Mouse (Mus musculus) olfactory bulb, adult 2 months (tissue): ENCODE measurements around the gene Tmem201. TPM values are rescaled to one million over a fixed set of nuclear protein-coding genes. Genes with fewer than 3 reads are reported as not detected.
A peak's percentile ranks its signal among the peaks of the same experiment; 100 is the strongest.
"Not testable (repeated sequence)": the region's sequence is repeated elsewhere in the genome, so short reads cannot be mapped to it uniquely, and the experiment has no call there.

Experiments
- H3K27ac ChIP-seq: fragments of 200-500 bp; 2 replicates; pipeline ENCODE4 v1.5.1; 2012; ENCODE audit warnings: low read depth, low read length; ENCODE audit not compliant: insufficient read depth
- H3K4me1 ChIP-seq: fragments of 200-500 bp; 2 replicates; pipeline ENCODE4 v1.6.1; 2012; ENCODE audit warnings: low read length; ENCODE audit not compliant: control insufficient read depth, insufficient read depth
- H3K4me3 ChIP-seq: fragments of 200-500 bp; 2 replicates; pipeline ENCODE4 v1.5.1; 2012; ENCODE audit warnings: mild to moderate bottlenecking, low read depth, low read length, moderate library complexity; ENCODE audit not compliant: insufficient read depth
- CTCF ChIP-seq: fragments of 200-500 bp; IDR thresholded peaks from 2 replicates; pipeline ENCODE4 v1.5.1; 2012; ENCODE audit warnings: low read depth, mild to moderate bottlenecking, low read length, moderate library complexity; ENCODE audit not compliant: insufficient read depth
- POLR2A ChIP-seq: fragments of 200-500 bp; IDR thresholded peaks from 2 replicates; pipeline ENCODE4 v1.6.1; 2012; ENCODE audit warnings: mild to moderate bottlenecking, low read depth, low read length, moderate library complexity; ENCODE audit not compliant: insufficient read depth
- WGBS: fragments of 180-500 bp; shearing (Covaris S2); methylation state at CpG from one replicate; pipeline ENCODE4 v1.1.7; 2018; 5-methylcytosine and 5-hydroxymethylcytosine counted together
- polyA plus RNA-seq: library from polyadenylated mRNA; stranded (reverse); fragments of >200 nt; gene quantifications from 2 replicates; pipeline ENCODE4 v1.2.4, GENCODE M21; 2012; ENCODE audit warnings: low replicate concordance; ENCODE audit not compliant: missing spikeins, insufficient read depth, insufficient read length

The Tmem201 gene
- polyA plus RNA-seq, 1 experiment, result not detected

DNA sequence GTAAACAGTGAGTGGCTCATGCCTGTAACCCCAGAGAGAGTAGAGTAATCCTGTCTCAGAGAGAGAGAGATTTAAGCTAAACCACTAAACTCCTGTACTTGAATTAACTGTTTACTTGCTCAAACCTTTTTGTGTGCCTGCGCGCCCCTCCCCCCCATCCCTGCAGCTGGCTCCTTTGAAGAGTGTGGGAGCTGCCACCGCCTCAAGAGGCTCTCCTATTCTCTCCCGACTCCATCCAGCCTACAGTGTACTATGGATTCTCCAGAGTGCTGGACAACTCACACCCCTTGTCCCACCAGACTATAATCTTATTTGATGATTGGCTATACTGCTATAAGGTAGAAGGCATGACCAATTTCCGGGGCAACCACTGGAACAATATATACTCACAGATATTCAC lies 12.8 kb upstream of the Tmem201 start:
- 55% methylated on average over 5 of the region's 5 CpGs for WGBS
- TF ChIP-seq CTCF, result no peak
- TF ChIP-seq POLR2A, result no peak
- H3K4me1 ChIP-seq, result peaks cover 8% of the 10 kb centered on the region
- no peak overlapping the region for H3K27ac ChIP-seq
- no peak overlapping the region for H3K4me3 ChIP-seq

GRCm38 (mm10) chr4:149749663-149750015 lies 11.8 kb upstream of the Tmem201 start:
- not testable (repeated sequence) for H3K4me3 ChIP-seq, H3K27ac ChIP-seq, H3K4me1 ChIP-seq
- WGBS, result 95% methylated on average over 3 of the region's 3 CpGs

GRCm38 (mm10) chr4:149749003-149749662 lies 11.3 kb upstream of the Tmem201 start:
- WGBS, result 94% methylated on average over 18 of the region's 18 CpGs
- H3K4me3 ChIP-seq, result no peak overlapping the region
- H3K4me1 ChIP-seq, result peaks cover 8% of the 10 kb centered on the region
- TF ChIP-seq POLR2A (no peak), CTCF (no peak)
- H3K27ac ChIP-seq, result no peak overlapping the region

DNA sequence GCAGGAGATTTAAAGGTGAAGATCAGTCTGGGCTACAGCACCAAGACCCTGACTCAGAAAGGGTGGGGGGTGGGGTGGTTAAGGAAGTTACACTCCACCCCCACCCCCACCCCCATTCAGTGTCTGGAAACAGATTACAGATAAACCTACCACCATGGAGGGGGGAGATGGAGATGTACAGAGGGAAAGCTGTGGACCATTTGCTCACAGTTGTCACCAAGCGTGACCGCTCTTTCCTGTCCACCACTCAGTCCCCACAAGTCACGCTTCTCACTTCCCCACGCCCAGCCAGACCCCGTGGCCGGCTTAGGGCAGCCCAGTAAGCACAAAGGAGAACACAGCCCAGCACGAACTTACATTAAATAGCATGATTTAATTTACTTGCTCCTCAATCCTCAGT lies 6.3 kb upstream of the Tmem201 start:
- 84% methylated on average over 7 of the region's 7 CpGs for WGBS
- Histone ChIP-seq H3K4me1 (no peaks in the 10 kb centered on the region), H3K4me3 (no peak overlapping the region), H3K27ac (no peak overlapping the region)
- TF ChIP-seq CTCF (no peak), POLR2A (no peak)

DNA sequence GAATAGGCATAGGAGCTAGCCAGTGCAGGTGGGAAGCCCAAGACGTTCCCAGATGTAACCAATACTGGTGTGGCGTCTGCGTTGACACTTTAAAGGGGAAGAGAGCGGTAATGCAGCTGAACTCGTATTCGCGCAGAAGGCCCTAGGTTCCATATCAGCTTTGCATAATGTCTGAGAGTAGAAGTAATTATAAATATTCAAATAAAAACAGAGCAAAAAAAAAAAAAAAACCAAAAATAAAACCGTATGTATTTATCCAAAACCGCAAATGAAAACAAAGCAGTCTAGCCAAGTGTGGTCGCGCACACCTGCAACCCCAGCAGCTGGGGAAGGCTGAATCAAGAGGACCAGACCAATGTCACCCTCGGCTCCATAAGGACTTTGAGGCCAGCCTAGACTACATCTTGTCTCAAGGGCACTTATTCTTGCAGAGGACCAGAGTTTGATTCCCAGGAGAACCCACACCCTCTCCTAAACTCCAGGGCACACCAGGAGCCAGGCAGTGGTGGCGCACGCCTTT lies 4.2 kb upstream of the Tmem201 start:
- 93% methylated on average over 14 of the region's 14 CpGs for WGBS
- peaks cover under 1% of the 10 kb centered on the region; the same call in 1 of the 2 replicates for H3K4me1 ChIP-seq
- no peak overlapping the region for H3K27ac ChIP-seq
- no peak overlapping the region for H3K4me3 ChIP-seq
- TF ChIP-seq POLR2A (no peak), CTCF (no peak)

GRCm38 (mm10) chr4:149740301-149740700 lies 2.5 kb upstream of the Tmem201 start:
- peaks cover 18% of the 10 kb centered on the region for H3K4me1 ChIP-seq
- H3K4me3 ChIP-seq, result no peak overlapping the region
- H3K27ac ChIP-seq, result no peak overlapping the region
- 96% methylated on average over 7 of the region's 7 CpGs for WGBS
- TF ChIP-seq POLR2A (no peak), CTCF (no peak)

- no peak for TF ChIP-seq POLR2A
- TF ChIP-seq CTCF, result no peak
- Histone ChIP-seq H3K4me1 (peaks cover 26% of the 10 kb centered on the region), H3K27ac (no peak overlapping the region), H3K4me3 (no peak overlapping the region)
- WGBS, result 77% methylated on average over 5 of the region's 5 CpGs
Observed at GRCm38 (mm10) chr4:149739478-149739877, 1.6 kb upstream of the Tmem201 start.

DNA sequence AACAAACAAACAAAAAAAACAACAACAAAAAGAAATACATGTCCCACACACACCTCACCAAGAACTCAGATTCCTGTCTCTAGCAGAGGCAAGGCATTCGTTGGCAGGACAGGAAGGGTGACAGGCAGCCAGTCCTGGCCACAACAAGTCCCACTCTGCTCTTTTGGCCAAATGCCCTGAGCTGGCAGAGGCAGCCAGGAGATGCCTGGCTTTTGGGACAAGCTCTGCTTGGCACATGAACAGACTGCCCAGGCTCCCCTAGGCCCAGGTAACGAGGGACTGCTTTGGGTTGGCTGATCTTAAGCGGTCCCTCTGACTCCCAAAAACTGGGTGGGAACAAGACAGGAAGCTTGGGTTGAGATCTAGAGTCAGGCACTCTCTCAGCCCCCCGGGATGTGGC lies 1.3 kb downstream of the Tmem201 start:
- H3K4me1 ChIP-seq, result peaks cover 55% of the 10 kb centered on the region
- H3K27ac ChIP-seq, result no peak overlapping the region
- WGBS, result 10% methylated on average over 4 of the region's 4 CpGs
- TF ChIP-seq POLR2A, result no peak
- TF ChIP-seq CTCF, result no peak
- peak overlapping the region; percentile 71 for H3K4me3 ChIP-seq

DNA sequence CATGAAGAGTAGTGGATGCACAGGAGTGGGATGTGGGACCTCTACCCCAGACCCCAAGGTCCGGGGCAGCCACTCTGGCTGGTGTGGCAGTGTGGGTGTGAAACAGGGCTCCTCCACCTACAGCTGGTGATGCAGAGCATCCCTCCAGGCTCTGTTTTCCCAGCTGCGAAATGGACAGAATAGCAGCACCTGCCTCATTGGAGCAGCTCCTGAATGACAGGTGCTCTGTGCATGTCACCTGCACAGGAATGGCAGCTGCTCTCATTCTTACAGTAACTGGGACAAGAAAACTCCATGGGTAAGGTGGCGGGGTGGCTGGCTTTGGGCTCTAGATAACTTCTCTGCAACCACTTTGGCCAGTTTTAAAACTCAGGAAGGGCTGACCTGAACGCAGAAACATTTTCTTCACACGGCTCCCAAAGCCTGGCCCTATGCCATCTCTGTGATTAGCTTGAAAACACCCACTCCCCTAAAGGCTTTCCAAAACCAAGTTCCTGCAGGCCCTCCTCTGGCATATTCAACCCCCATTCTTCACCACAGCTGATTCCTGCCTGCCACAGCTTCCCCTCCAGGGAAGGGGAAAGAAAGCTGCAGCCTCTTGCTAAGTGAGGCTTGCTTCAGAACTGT lies 2.1 kb downstream of the Tmem201 start:
- Histone ChIP-seq H3K4me1 (peaks cover 64% of the 10 kb centered on the region), H3K27ac (no peak overlapping the region), H3K4me3 (peak overlapping the region; percentile 2)
- 58% methylated on average over 5 of the region's 5 CpGs for WGBS
- TF ChIP-seq POLR2A (no peak), CTCF (no peak)
